Mouse (Mus musculus): ENCODE data around the gene Pepd.

Pepd gene

GRCm38 (mm10) chr7:34985216-34985615 lies 73.0 kb downstream of the Pepd start:
- no peak for DNase-seq

- DNase-seq = no peak
These were observed 73.5 kb downstream of the Pepd start for GRCm38 (mm10) chr7:34985646-34986045.

- no peak for DNase-seq
These were observed 74.5 kb downstream of the Pepd start for GRCm38 (mm10) chr7:34986575-34987150.

GRCm38 (mm10) chr7:34987258-34987657 lies 75.1 kb downstream of the Pepd start:
- no peak for DNase-seq

- no peak for DNase-seq
These were observed 76.3 kb downstream of the Pepd start for GRCm38 (mm10) chr7:34988488-34988887.

GRCm38 (mm10) chr7:34991731-34992246 lies 79.6 kb downstream of the Pepd start:
- DNase-seq = no peak

- DNase-seq = no peak
These were observed 80.6 kb downstream of the Pepd start for GRCm38 (mm10) chr7:34992766-34993165.

GRCm38 (mm10) chr7:34995872-34996662 lies 83.9 kb downstream of the Pepd start:
- DNase-seq = no peak

GRCm38 (mm10) chr7:35000839-35001238 lies 88.7 kb downstream of the Pepd start:
- peak; percentile 69 for DNase-seq

GRCm38 (mm10) chr7:35003171-35003737 lies 91.1 kb downstream of the Pepd start:
- DNase-seq = no peak

GRCm38 (mm10) chr7:35006661-35007060 lies 94.5 kb downstream of the Pepd start:
- DNase-seq = no peak

GRCm38 (mm10) chr7:35013228-35013627 lies 101.0 kb downstream of the Pepd start:
- DNase-seq = no peak

- DNase-seq = no peak
These were observed 103.1 kb downstream of the Pepd start for GRCm38 (mm10) chr7:35015252-35015651.

- no peak for DNase-seq
These were observed 109.2 kb downstream of the Pepd start for GRCm38 (mm10) chr7:35021365-35021764.

- no peak for DNase-seq
These were observed 111.1 kb downstream of the Pepd start for GRCm38 (mm10) chr7:35023251-35023650.

GRCm38 (mm10) chr7:35024426-35024825 lies 112.2 kb downstream of the Pepd start:
- DNase-seq = no peak

- DNase-seq = peak; percentile 88
These were observed 113.5 kb downstream of the Pepd start for GRCm38 (mm10) chr7:35025409-35026275.

GRCm38 (mm10) chr7:35026276-35026630 lies 114.1 kb downstream of the Pepd start:
- DNase-seq = no peak

- DNase-seq = peak; percentile 79
These were observed 114.7 kb downstream of the Pepd start for GRCm38 (mm10) chr7:35026838-35027291.

- DNase-seq = no peak
These were observed 115.7 kb downstream of the Pepd start for GRCm38 (mm10) chr7:35027801-35028420.

- DNase-seq = peak; percentile 41
These were observed 116.4 kb downstream of the Pepd start for GRCm38 (mm10) chr7:35028559-35028958.

GRCm38 (mm10) chr7:35029228-35029627 lies 117.0 kb downstream of the Pepd start:
- no peak for DNase-seq
